Mouse (Mus musculus) midbrain, postnatal 0 days (tissue): ENCODE measurements around the gene Sdf4. TPM values are rescaled to one million over a fixed set of nuclear protein-coding genes. Genes with fewer than 3 reads are reported as not detected.

Source experiments
- ATAC-seq: fragments of 200-750 bp; cut with Nextera tagmentation; 2 replicates; pipeline ENCODE4 v1.8.0; 2017; ENCODE audit warnings: moderate number of reproducible peaks, mild to moderate bottlenecking, moderate TSS enrichment, moderate library complexity; ENCODE audit not compliant: low FRiP score
- DNase-seq: peaks from one replicate; pipeline ENCODE4 v3.0.0-alpha.2; 2015; ENCODE audit warnings: low spot score
- H3K27ac ChIP-seq: fragments of 300-500 bp; sonication (generic); 2 replicates; pipeline ENCODE4 v1.5.1; 2014; ENCODE audit warnings: low read depth, mild to moderate bottlenecking, low read length, mixed read lengths
- H3K27me3 ChIP-seq: fragments of 300-500 bp; sonication (generic); 2 replicates; pipeline ENCODE4 v1.6.1; 2014; ENCODE audit warnings: low read length, control low read depth, mixed read lengths; ENCODE audit not compliant: insufficient read depth
- H3K36me3 ChIP-seq: fragments of 300-500 bp; sonication (generic); 2 replicates; pipeline ENCODE4 v1.6.1; 2014; ENCODE audit warnings: low read length, control low read depth, mixed read lengths; ENCODE audit not compliant: insufficient read depth
- H3K4me1 ChIP-seq: fragments of 300-500 bp; sonication (generic); 2 replicates; pipeline ENCODE4 v1.6.1; 2014; ENCODE audit warnings: mild to moderate bottlenecking, control low read depth, antibody characterized with exemption, low read length, mixed read lengths; ENCODE audit not compliant: insufficient read depth
- H3K4me2 ChIP-seq: fragments of 300-500 bp; sonication (generic); 2 replicates; pipeline ENCODE4 v1.6.1; 2014; ENCODE audit warnings: low read depth, mild to moderate bottlenecking, low read length, mixed read lengths; ENCODE audit not compliant: poor library complexity, severe bottlenecking
- H3K4me3 ChIP-seq: fragments of 300-500 bp; sonication (generic); 2 replicates; pipeline ENCODE4 v1.5.1; 2014; ENCODE audit warnings: low read depth, mild to moderate bottlenecking, low read length, moderate library complexity
- H3K9ac ChIP-seq: fragments of 300-500 bp; sonication (generic); replicated peaks from 2 replicates; pipeline ENCODE4 v1.6.1; 2014; ENCODE audit warnings: mild to moderate bottlenecking, low read length, moderate library complexity, mixed read lengths; ENCODE audit not compliant: poor library complexity, severe bottlenecking
- H3K9me3 ChIP-seq: fragments of 300-500 bp; sonication (generic); 2 replicates; pipeline ENCODE4 v1.6.1; 2016; ENCODE audit warnings: low read length, control low read depth
- CTCF ChIP-seq: IDR thresholded peaks from 2 replicates; pipeline ENCODE4 v1.5.1; 2016; ENCODE audit warnings: antibody characterized with exemption, mild to moderate bottlenecking
- WGBS: fragments of 180-500 bp; shearing (Covaris S2); extraction: QIAGEN DNeasy Blood & Tissue Kit; methylation state at CpG from one replicate; pipeline ENCODE4 v1.1.7; 2014; 5-methylcytosine and 5-hydroxymethylcytosine counted together
- polyA plus RNA-seq: library from polyadenylated mRNA; unstranded; fragments of >200 nt; fragmentation: Nextera tagmentation; extraction: Ambion mirVana; gene quantifications from 2 replicates; pipeline ENCODE4 v1.2.1, GENCODE M21; 2015
- total RNA-seq: library from RNA; depleted of rRNA; stranded (reverse); fragments of >200 nt; gene quantifications from 2 replicates; pipeline ENCODE4 v1.2.3, GENCODE M21; 2014

Gene Sdf4
- total and polyA plus RNA-seq, 2 experiments from 2014 or later = 84.8 to 111 TPM

- no peaks in the 10 kb centered on the region for H3K36me3 ChIP-seq
- no peak for TF ChIP-seq CTCF
- H3K9ac ChIP-seq = no peak overlapping the region
- no peak overlapping the region for H3K27ac ChIP-seq
- no peak overlapping the region for H3K4me2 ChIP-seq
- H3K9me3 ChIP-seq = no peaks in the 10 kb centered on the region
- ATAC-seq (no peak), DNase-seq (no peak)
- no peak overlapping the region for H3K4me3 ChIP-seq
- 81% methylated on average over 4 of the region's 4 CpGs for WGBS
- no peaks in the 10 kb centered on the region for H3K4me1 ChIP-seq
- no peaks in the 10 kb centered on the region for H3K27me3 ChIP-seq
Measured at GRCm38 (mm10) chr4:156053113-156053512, 60.4 kb downstream of the Sdf4 start.

GRCm38 (mm10) chr4:156054130-156054529 is 61.5 kb downstream of the Sdf4 start:
- TF ChIP-seq CTCF = no peak
- Histone ChIP-seq H3K4me3 (no peak overlapping the region), H3K9me3 (no peaks in the 10 kb centered on the region), H3K4me2 (no peak overlapping the region), H3K4me1 (no peaks in the 10 kb centered on the region), H3K9ac (no peak overlapping the region), H3K27ac (no peak overlapping the region), H3K36me3 (no peaks in the 10 kb centered on the region), H3K27me3 (no peaks in the 10 kb centered on the region)
- WGBS = 88% methylated on average over 4 of the region's 4 CpGs
- no peak for ATAC-seq
- DNase-seq = no peak

- ATAC-seq (no peak), DNase-seq (no peak)
- no peak overlapping the region for H3K27ac ChIP-seq
- H3K36me3 ChIP-seq = no peaks in the 10 kb centered on the region
- TF ChIP-seq CTCF = no peak
- no peaks in the 10 kb centered on the region for H3K27me3 ChIP-seq
- no peaks in the 10 kb centered on the region for H3K4me1 ChIP-seq
- 98% methylated on average over 6 of the region's 6 CpGs for WGBS
- no peaks in the 10 kb centered on the region for H3K9me3 ChIP-seq
- no peak overlapping the region for H3K4me2 ChIP-seq
- no peak overlapping the region for H3K4me3 ChIP-seq
- no peak overlapping the region for H3K9ac ChIP-seq
Measured at GRCm38 (mm10) chr4:156054606-156055005, 61.9 kb downstream of the Sdf4 start.

GRCm38 (mm10) chr4:156055173-156055572 is 62.5 kb downstream of the Sdf4 start:
- Histone ChIP-seq H3K9me3 (no peaks in the 10 kb centered on the region), H3K4me1 (no peaks in the 10 kb centered on the region), H3K27me3 (no peaks in the 10 kb centered on the region), H3K36me3 (no peaks in the 10 kb centered on the region), H3K9ac (no peak overlapping the region), H3K4me2 (no peak overlapping the region), H3K4me3 (no peak overlapping the region), H3K27ac (no peak overlapping the region)
- TF ChIP-seq CTCF = no peak
- 90% methylated on average over 5 of the region's 5 CpGs for WGBS
- no peak for DNase-seq
- no peak for ATAC-seq

GRCm38 (mm10) chr4:156057702-156058101 is 65.0 kb downstream of the Sdf4 start:
- ATAC-seq (no peak), DNase-seq (no peak)
- no peak for TF ChIP-seq CTCF
- H3K4me3 ChIP-seq = no peak overlapping the region
- 75% methylated on average over 10 of the region's 10 CpGs for WGBS
- no peaks in the 10 kb centered on the region for H3K36me3 ChIP-seq
- H3K9me3 ChIP-seq = no peaks in the 10 kb centered on the region
- no peaks in the 10 kb centered on the region for H3K4me1 ChIP-seq
- no peaks in the 10 kb centered on the region for H3K27me3 ChIP-seq
- no peak overlapping the region for H3K27ac ChIP-seq
- H3K9ac ChIP-seq = no peak overlapping the region
- H3K4me2 ChIP-seq = no peak overlapping the region

GRCm38 (mm10) chr4:156058826-156059225 is 66.2 kb downstream of the Sdf4 start:
- Histone ChIP-seq H3K36me3 (no peaks in the 10 kb centered on the region), H3K27me3 (no peaks in the 10 kb centered on the region), H3K9me3 (no peaks in the 10 kb centered on the region), H3K4me1 (no peaks in the 10 kb centered on the region), H3K9ac (no peak overlapping the region), H3K4me3 (no peak overlapping the region), H3K4me2 (no peak overlapping the region), H3K27ac (no peak overlapping the region)
- no peak for DNase-seq
- ATAC-seq = no peak
- TF ChIP-seq CTCF = no peak
- WGBS = 77% methylated on average over 9 of the region's 9 CpGs
